Mouse (Mus musculus): ENCODE measurements at regions not wholly inside any gene's neighbourhood (a gene's known extent, or its start where the extent isn't known, plus 50 kb on each side); places are given as distances from the start of the nearest gene placed in this dataset.
"Not testable (repeated sequence)": the region's sequence is repeated elsewhere in the genome, so short reads cannot be mapped to it uniquely, and the experiment has no call there.

DNA sequence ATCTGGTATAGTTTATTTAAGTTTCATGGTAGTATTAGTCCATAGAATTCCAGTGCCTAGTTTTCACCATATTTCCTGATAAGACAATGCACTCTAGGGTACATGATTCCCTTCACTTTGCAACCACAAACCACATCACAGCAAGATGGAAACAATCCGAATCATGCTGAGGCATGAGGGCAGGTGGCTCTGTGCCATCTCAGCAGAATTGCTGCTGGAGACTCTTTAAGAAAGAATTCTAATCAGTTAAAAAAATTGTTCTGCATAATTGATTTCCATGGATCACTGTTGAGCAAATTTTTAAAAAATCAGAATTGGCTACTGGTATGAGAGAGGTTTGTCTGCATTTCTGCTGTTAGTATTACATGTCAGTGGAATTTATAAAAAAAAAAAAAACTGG is 1451.1 kb upstream of the Pcdh20 start:
- DNase-seq (ENCODE audit: low read depth, low spot score): no peak

DNA sequence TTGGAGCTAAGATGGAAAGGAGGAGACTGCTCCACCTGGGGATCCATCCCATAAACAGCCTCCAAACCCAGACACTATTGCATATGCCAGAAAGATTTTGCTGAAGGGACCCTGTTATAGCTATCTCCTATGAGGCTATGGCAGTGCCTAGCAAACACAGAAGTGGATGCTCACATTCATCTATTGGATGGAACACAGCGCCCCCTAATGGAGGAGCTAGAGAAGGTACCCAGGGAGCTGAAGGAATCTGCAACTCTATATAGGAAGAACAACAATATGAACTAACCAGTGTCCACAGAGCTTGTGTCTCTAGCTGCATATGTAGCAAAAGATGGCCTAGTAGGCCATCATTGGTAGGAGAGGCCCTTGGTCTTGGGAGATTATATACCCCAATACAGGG is 1449.4 kb upstream of the Pcdh20 start:
- peak; percentile 7 for DNase-seq (ENCODE audit: low read depth, low spot score)

DNA sequence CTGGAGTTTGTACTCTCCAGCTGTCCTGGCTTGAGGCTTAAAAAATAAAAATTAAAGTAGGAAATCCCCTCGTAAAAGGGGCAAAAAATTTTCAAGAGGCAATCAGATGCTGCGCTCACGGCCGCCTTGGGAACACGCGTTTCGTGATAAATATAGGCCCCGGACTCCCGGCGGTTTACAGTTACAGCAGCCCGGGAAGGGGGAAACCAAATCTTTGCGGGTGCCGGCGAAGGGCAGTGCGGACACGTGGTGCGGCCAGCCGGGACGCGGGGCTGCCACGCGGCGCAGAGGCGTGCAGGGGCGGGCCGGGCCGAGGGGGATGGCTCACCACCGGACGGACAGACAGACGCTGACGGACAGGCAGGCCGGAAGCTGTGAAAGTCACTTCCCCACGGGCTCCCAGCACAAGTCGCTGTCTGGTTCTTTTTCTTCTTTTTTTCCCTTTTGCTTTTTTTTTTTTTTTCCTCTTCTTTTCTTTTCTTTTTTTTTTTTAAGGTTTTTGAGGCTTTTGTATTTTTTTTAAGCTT is 1427.6 kb upstream of the Pcdh20 start:
- DNase-seq (ENCODE audit: low read depth, low spot score): not testable (repeated sequence)

DNA sequence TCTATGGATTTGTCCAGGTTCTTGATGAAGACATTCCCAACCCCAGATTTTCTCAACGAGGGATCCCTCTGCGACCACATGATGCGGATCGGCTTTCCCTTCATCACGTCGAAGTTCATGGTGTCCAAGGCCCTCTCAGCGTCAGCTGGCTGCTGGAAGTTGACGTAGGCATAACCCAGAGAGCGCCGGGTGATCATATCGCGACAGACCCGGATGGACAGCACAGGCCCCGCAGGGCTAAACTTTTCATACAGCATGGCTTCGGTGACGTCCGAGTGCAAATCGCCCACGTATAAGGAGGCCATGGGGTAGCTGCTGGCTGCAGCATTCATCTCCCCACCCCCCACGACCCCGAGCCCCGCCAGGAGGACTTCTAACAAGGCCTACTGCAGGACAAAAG is 1426.9 kb upstream of the Pcdh20 start:
- DNase-seq (ENCODE audit: low read depth, low spot score): not testable (repeated sequence)

DNA sequence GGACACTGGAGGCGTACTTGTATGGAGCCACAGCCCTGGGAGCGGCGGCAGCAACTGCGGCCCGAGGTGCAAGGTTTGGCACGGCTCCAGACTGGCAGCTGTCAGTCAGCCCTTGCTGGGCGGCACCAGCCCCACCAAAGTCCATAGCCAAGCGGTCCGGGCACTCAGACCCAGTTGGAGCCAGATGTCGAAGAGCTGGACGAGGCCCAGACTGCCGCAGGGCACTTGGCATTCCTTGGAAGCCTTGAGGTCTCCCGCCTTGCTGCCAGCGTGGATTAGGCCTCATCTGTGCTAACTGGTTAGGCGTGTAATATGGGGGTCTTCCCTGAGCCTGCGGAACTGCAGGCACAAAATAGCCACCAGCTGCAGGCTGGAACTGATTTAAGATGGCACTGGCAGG is 1425.7 kb upstream of the Pcdh20 start:
- DNase-seq (ENCODE audit: low read depth, low spot score): peak; percentile 13

All from WW6 (cell line).